Mouse (Mus musculus) brain, embryonic 14.5 days (tissue): ENCODE results near the gene Ccdc162. TPM values are rescaled to one million over a fixed set of nuclear protein-coding genes. Genes with fewer than 3 reads are reported as not detected.

Source experiments
- DNase-seq: peaks from one replicate; pipeline ENCODE4 v3.0.0-alpha.2; 2011; ENCODE audit warnings: low read depth
- CTCF ChIP-seq: fragments of 200-500 bp; IDR thresholded peaks from 2 replicates; pipeline ENCODE4 v1.5.1; 2012; ENCODE audit warnings: inconsistent platforms, mild to moderate bottlenecking, moderate library complexity, borderline replicate concordance; ENCODE audit not compliant: insufficient read depth, insufficient read length; ENCODE audit errors: extremely low read depth
- POLR2A ChIP-seq: fragments of 200-500 bp; IDR thresholded peaks from 2 replicates; pipeline ENCODE4 v1.6.1; 2012; ENCODE audit warnings: mild to moderate bottlenecking, inconsistent platforms, borderline replicate concordance; ENCODE audit not compliant: poor library complexity, insufficient read depth, insufficient read length, severe bottlenecking; ENCODE audit errors: extremely low read depth
- polyA plus RNA-seq: library from polyadenylated mRNA; depleted of rRNA; stranded (reverse); fragments of >200 nt; gene quantifications from 2 replicates; pipeline ENCODE4 v1.2.3, GENCODE M21; 2012

The Ccdc162 gene
- polyA plus RNA-seq, 1 experiment: 2.5 TPM

DNA sequence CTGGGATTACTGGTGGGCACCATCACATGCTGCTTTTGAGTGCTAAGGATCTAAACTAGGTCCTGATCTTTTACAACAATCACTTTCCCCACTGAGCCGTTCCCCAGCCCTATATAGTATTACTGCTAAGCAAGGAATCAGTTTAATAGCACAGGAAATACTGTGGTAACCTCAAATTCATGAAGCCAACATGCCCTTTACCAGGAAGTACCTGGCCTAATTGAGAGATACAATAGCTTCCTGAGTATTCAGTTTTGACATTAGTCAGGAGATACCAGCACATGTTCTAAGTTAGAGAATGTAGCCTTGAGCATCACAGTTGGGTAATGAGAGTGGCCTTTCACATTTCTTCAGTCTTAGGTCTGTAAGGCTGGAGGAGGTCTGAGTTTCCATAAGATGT, 179.7 kb downstream of the Ccdc162 start:
- no peak for DNase-seq
- TF ChIP-seq POLR2A: no peak
- no peak for TF ChIP-seq CTCF

DNA sequence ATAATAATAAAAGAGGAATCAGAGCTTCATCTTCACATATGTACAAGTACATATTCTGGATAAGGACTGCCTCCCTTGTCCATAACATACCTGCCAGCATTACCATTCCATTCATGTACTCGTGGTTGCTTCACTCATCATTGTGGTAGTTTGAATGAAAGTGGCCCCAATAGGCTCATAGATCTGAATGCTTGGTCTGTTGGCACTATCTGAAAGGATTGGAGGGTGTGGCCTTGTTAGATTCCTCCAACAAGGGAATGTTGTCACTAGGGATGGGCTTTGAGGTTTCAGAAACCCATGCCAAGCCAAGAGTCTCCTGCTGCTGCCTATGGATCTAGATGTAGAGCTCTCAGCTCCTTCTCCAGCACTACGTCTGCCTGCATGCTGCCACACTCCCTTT, 180.4 kb downstream of the Ccdc162 start:
- TF ChIP-seq CTCF (no peak), POLR2A (no peak)
- no peak for DNase-seq

DNA sequence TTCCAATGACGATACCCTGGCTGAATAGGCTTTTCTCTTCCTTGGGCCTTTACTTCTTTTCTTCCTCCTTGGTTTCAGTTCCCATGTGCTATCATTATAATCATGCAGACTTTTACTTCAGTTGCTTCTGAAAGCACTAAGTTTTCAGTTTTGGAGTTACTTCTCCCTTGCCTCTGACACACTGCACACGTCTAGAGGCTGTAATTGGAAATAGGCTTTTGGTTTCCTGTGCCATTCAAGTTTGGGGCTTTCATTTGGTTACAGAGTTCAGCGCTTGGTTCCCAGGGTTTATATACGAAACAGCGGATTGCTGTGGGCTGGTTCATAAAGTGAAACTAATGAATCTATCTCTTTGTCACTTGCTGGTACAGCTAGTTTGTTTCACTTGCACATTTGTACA, 186.5 kb downstream of the Ccdc162 start:
- TF ChIP-seq CTCF (no peak), POLR2A (no peak)
- no peak for DNase-seq

DNA sequence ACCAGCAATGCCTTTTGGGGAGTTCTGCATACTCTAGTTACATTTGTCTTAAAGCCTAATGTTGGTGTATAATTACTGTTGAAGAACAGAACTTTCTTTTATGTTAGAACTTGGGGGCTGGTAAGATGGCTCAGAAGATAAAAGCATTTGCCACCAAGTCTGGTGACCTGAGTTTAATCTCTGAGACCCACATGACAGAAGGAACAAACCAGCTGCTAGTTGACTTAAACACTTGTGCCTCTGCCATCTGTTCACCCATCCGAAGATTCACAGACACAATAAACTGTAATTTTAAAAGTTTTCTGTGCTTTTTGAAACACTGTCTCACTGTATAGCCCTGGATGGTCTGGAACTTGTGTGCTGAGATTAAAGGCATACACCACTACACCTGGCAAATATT, 190.7 kb downstream of the Ccdc162 start:
- TF ChIP-seq CTCF (no peak), POLR2A (no peak)
- no peak for DNase-seq

DNA sequence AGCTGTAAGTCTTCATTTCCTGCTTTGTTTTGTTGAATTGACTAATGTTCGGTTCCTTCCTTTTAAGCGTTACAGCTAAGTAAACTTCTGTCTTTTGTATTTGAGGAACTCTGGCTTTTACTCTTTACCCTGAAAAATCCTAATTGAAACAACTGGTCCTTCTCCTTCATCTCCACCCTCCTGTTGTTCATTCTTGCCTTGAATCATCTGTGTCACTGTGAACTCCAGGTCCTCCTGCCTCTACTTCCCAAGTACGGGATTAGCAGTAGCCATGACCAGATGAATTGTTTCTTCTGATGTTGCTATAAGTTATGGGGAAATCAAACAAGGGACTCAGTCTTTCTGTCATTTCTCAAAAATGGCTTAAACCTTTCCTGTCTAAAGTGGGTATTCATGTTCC, 193.0 kb downstream of the Ccdc162 start:
- no peak for DNase-seq
- TF ChIP-seq CTCF: no peak
- no peak for TF ChIP-seq POLR2A

DNA sequence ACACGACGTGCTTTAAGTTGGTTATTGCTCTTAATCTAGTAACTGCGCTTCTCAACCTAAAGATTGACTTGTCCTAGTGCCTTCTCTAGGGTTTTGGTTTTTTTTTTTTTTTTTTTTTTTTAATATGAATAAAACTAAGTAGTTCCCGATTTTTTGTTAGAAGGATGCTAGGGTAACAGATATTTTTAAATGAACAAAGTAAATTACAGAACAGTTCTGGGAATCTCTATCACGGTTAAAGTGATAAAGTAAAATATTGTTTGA, 196.1 kb downstream of the Ccdc162 start:
- TF ChIP-seq CTCF: no peak
- TF ChIP-seq POLR2A: no peak
- no peak for DNase-seq

DNA sequence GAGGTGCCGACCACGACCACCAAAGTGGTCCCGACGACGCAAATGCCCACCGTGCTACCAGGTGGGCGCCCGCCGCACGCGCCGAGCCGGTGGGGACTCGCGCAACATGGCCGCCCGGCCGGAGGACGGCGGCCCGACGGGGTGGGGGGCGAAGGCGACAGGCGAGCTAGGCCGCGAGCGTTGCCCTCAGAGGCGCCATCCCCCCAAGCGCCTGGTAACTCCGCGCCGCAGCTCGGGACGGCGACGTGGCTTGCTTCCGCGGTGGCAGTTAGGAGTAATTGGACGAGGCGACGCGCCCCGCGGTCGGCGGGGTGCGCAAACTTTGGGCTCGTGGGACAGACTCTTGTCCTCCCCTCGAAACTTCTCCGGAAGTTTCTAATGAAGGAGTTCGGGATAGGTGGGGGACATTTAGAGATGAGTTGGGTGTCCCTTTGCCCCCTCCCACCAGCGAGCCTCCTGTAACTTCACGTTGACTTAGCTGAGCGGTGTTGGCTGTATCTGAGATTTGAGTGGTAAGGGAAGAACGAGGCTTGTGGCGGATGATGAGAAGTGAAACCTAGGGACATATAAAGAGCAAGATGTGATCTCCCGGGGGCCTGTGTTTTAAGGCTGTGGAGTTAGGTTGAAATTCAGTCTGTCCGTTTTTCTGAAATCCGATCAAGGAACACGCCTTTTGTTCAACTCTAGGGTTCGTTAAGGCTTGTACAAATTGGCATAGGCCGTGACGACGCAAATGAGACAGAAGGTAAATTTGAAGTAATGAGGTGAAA, 196.6 kb downstream of the Ccdc162 start:
- DNase-seq: peak; percentile 68
- TF ChIP-seq CTCF (no peak), POLR2A (no peak)

DNA sequence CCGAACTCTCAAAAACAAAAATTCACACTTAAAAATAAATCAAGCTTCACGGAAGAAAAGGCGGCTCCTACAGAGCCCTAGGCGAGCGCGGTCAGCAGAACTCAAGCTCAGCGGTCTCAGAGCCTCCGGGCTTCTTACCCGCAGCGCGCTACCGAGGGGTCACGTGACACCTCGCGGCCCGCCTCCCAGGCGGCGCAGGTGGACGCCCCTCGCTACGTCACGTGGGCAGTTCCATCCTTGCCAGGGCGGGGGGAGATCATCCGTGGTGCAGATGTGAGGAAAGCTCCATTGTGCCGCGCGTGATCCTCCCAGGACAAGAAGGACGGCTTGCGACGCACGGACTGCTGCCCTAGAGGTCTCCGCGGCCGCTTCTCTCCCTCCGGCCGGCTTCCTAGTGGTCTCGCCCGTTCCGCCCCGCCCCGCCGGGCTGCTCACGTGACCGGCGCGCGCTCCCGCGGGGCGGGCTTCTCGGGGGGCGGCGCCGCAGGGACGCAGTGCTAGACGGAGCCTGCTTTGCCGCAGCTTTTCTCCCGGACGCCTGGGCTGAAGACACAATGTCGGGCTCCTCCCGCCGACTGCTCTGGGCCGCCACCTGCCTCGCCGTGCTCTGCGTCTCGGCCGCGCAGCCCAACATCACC, 197.3 kb downstream of the Ccdc162 start, which contains the start of gene Cd164:
Cd164 (plus strand) TSS at position 434 of the 638 bp plus-strand sequence.
- TF ChIP-seq POLR2A (peak; percentile 96), CTCF (no peak)
- peak; percentile 98 for DNase-seq

DNA sequence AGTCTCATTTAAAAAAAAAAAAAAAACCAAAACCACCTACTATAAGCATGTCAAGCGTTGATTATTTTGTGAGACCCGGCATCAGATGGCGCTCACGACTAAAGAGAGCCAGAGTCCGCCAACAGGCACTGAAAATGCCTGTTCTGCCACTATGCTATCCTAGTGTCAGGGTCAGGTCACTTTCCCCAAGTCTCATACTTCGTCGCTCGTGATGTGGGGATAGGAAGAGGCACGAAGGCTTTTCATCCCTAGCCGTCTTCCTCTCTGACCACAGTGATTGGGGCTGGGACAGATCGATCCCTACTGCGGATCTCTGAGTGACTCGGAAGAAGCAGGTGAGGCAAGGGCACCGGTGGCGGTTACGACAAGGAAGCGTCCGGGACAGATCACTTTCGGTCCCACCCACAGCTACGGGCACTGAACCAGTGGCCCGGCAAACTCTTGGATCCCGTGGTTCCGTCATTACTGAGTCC, 197.9 kb downstream of the Ccdc162 start:
- no peak for TF ChIP-seq POLR2A
- TF ChIP-seq CTCF: peak; percentile 57; the same call in 1 of the 2 replicates
- peak; percentile 89 for DNase-seq

DNA sequence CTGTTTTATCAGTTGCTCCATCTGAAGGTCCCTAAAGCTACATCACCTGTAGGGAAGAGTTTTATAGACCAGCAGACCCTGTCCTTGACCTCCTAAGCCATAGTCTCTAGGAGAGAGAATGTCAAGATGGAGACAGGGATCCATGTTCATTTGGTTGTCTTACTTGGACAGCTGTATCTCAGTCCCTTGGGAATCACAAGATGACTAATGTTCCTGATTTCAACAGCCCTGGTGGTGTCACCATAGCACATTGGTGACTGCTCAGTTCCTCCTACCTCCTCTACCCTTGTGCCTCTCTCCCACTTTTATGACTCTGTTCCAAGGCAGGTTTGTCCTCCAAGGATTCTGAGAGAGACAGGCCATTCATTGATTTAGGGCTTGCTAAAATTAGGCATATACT, 201.5 kb downstream of the Ccdc162 start:
- DNase-seq: no peak
- no peak for TF ChIP-seq POLR2A
- no peak for TF ChIP-seq CTCF

DNA sequence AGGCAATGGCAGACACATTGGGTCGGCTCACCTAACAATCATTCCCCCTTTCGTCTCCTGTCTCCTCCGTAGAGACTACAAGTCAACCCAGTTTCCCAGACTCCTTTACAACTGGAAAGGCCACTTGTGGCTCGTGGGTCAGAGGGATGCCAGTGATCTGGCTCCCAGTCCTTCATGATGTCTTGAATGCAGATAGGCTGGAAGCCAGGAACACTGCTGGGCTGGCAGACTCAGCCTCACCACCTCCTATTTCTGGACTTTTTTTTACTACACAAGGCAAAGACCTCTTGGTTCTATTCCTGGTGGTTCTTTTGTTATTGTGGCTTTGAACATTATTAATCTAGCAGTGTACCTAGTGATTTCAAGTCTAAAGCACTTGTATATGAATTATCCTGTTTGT, 202.1 kb downstream of the Ccdc162 start:
- no peak for DNase-seq
- TF ChIP-seq POLR2A (no peak), CTCF (no peak)

DNA sequence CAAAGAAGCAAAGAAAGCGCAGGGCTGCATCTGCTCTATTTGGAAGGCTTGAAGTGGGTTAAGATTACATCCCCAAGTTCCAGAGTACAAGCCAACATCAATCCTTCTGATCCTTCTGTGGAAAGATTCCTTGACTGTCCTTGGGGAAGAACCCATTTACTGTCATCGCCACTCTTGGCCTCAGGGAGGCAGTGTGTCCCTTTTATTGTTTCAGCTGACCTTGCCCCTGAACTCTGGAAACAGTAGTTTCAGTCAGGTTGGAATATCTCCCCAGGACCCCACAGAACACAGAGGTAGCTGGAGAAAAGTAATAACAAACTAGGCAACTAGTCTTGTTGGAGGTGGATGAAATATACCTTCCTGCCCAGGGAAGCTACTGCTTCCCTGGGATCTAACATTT, 207.3 kb downstream of the Ccdc162 start:
- DNase-seq: no peak
- peak; percentile 41; the same call in 1 of the 2 replicates for TF ChIP-seq CTCF
- TF ChIP-seq POLR2A: no peak

DNA sequence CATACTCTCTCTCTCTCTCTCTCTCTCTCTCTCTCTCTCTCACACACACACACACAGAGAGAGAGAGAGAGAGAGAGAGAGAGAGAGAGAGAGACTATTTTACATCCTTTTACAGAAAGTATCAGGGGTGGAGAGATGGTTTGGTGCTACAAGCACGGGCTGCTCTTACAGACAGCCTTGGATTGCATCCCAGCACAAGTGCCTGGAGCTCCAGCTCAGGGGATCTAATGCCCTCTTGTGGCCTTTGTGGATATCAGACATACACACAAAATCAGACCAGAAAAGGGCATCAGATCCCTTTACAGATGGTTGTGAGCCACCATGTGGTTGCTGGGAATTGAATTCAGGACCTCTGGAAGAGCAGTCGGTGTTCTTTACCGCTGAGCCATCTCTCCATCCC, 211.0 kb downstream of the Ccdc162 start:
- DNase-seq: peak; percentile 94
- TF ChIP-seq CTCF: peak; percentile 70

DNA sequence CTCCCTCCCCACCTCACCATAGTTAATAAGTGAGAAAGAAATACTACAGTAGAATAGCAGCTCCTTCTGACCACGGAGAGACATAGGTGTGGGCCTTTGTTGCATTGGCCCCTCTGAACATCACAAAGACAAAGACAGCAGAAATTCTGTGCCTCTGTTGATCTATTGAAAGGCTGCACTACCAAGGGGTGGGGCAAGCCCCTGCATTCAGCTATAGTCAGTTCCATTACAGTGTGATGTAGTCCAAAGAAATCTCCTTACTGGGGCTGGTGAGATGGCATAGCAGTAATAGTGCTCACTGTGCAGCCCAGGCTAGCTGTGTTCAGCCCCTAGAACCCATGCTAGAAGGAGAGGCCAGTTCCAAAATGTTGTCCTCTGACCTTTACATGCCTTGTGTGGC, 211.4 kb downstream of the Ccdc162 start:
- no peak for DNase-seq
- TF ChIP-seq POLR2A (no peak), CTCF (no peak)
